Mouse (Mus musculus): ENCODE results near the gene Ankrd11.

The Ankrd11 gene

DNA sequence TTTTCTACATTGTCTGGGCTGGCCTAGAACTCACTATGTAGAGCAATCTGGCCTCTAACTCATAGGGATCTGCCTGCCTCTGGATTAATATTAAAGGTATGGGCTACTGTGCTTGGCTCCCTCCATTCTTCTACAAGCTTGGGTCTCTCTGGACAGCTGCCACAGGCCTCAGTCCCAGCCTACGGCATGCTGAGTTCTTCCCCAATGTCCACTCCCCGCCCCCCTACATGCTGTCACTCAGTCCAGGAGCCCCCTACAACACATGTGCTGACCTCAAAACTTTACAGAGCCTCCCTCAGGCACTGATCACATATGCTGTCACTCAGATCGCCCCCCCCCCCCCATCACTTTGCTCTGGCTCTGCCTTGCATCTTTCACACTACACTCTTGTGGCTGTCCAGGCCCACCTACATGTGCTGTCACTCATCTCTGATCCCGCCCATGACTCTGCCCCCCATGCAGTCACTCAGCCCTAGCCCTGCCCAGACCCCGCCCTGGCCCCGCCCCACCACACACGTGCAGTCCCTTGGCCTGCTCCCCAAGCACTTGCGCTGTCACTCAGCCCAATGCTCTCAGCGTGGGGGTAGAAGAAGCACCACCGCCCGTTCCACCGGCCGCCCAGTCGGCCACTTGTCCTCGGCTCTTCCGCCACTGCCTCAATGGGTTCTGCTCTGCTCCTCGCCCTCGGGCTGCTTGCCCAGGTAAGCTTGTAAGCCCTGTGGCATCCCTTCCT, 194.1 kb downstream of the Ankrd11 start, which contains the start of gene Cdh15:
Gene Cdh15, plus strand, starts transcription at position 138 of the 733 bp plus-strand sequence.
- peak; percentile 82 to 91 for DNase-seq

DNA sequence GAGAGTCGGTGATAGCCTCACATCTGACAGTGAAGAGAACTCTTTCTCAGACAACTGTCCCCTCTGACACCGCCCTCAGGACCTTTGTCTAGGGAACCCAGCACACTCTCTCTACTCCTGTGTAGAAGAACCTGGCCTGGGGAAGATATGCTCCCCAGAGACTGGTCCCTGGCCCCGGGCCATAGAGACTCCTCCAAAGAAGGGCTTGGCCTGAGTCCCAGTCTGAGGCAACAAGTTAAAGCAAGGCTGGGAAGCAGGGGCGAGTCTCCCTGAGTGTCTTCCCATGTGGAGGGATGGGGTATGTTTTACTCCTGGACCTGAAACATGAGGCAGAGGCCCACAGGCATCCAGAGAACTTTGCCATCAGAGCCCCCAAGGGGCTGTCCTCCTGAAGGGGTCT, 196.4 kb downstream of the Ankrd11 start:
- DNase-seq = peak in 1 of 2 experiments; percentile 25

DNA sequence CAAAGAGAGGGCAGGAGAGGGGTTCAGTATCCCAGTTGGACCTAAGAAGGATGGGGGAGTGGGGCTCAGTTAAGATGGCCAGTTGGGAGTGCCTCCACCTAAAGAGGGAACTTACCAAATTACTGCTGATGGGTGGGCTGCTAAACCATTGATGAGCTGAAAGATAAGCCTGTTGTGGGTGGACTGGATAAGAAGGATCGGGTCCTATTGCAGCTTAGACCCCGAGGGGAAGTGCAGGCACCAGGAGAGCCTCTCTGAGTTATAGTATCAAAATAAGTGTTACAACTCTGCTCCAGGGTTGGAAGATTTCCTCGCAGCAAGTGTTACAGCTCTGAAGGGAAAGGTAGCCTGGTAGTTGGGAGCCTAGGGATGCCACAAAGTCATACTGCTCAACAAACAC, 197.9 kb downstream of the Ankrd11 start:
- DNase-seq = no peak

DNA sequence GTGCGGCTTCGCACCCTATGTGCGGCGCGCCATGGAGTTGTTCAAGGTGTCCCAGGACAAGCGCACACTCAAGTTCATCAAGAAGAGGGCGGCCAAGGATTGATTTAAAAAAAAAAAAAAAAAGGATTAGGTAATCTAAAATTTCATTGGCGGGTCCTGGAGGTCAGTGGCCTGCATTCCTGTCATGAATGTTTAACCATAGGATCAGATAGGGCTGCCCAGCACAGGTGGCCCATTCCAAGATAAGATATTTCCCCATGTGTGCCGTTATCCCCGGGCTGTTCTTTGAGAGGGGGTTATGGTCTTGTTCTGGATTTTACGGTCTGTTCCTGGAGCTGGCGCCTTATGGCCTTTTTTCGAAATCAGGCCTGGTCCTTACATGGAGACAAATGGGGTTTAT, 205.4 kb downstream of the Ankrd11 start:
- DNase-seq = no peak

DNA sequence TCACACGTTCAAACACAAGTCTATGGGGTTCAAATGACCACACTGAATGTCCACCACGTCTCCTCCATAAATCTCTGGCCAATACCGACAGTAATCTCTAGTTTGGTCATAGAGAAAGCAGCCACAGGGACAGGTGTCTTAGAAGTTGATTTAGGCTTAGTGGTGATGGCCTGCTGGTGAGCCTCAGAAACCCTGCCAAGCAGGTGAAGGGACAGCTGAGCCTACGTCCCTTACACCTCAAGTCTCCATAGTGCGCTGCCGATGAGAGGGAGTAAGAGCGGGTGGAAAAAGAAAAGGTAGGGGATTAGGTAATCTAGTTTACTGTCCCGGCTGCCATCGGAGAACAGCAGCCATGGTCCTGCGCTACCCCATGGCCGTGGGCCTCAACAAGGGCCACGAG, 205.9 kb downstream of the Ankrd11 start:
- DNase-seq = no peak

DNA sequence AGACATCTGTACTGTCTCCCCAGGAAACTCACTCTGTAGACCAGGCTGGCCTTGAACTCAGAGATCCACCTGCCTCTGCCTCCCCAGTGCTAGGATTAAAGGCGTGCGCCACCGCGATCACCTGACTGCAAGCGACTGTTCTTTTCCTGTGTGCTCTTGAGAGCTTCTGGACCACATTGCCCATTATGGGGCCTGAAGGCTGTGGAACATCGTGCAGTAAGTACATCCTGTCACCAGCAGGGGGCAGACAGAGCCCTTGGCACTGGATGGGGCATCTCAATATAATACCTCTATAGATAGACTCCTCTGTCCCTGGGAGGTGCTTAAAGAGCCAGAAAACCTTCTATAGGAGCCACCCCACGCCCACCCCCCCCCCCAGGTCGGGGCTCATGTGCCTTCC, 207.1 kb downstream of the Ankrd11 start:
- peak; percentile 90 to 92 for DNase-seq

DNA sequence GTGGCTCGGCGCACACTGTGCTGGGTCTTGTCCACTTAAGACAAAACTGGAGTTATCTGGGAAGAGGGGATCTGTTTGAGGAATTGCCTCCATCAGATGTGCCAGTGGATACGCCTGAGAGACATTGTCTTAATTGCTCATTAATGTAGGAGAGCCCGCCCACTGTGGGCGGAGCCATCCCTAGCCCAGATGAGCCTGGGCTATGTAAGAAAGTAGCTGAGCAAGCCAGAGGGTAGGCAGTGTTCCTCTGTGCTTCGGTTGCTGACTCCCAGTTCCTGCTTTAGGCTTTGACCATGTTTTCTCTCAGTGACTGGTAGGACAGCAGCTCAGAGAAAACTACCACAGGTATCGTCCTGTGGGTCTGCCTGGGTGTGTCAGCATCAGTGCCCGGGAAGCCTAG, 207.7 kb downstream of the Ankrd11 start:
- no peak for DNase-seq

Measured in cerebellum, postnatal 36 days (tissue).